Mouse (Mus musculus): ENCODE data around the gene Pikfyve.

Gene Pikfyve

DNA sequence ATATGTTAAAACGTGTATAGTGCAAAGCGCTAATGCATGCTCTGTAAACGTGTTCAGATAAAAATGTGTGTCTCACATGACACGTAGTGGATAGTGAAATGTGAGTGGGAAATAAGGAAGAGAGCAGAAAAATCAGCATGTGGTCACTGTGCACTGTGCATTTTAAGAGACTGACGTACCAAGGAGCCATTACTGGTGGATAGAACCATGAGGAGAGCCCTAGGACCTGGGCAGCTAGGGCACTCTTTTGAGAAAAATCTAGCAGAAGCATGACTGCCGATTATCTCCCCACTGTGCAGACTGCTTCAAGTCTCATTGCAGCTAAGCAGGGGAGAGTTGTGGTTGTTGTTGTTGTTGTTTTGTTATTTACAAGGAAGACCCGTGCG is 128.5 kb downstream of the Pikfyve start:
- no peak for DNase-seq

Measured in kidney, adult 9 months (tissue).